Mouse (Mus musculus) right cerebral cortex, postnatal 36 days (tissue): ENCODE data around the gene Ndufc1.
"Not testable (repeated sequence)": the region's sequence is repeated elsewhere in the genome, so short reads cannot be mapped to it uniquely, and the experiment has no call there.

Source experiments
- DNase-seq, 2 experiments: peaks; one replicate each; pipeline ENCODE4 v3.0.0; 2022; ENCODE audit warnings: low spot score in 2 of 2, mixed read lengths in 1 of 2

Gene Ndufc1

DNA sequence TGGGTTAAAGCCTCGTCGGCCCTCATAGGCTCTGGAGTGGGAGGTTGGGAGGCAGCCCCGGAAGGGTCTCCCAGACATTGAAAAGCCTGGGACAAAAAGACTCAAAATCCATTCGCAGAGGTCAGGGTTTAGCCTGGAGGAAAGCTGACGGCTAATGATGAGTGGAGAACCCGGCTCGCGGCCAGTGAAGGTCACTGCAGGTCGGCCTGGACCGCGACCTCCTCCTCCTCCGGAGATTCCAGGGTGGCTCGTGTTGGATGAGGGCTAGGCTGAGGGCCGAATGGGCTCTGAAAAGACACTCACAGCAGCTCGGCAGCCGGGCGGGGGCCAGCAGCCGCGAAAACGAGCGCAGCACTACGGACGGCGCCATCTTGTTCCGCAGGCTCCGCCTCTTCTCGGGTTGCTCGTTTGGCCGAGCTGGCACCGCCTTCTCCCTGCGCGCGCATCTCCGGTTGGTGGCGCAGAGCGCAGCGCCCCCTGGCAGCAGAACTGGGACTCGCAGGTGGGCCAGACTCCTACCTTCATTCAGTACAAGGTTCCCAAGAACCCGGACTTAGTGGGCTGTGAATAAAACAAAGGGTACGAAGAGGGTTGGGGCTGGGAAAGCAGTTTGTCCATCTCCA is at the start of gene Ndufc1:
Ndufc1 (minus strand) TSS at position 428 of the 623 bp plus-strand sequence.
- peak; percentile 90 to 94 for DNase-seq

DNA sequence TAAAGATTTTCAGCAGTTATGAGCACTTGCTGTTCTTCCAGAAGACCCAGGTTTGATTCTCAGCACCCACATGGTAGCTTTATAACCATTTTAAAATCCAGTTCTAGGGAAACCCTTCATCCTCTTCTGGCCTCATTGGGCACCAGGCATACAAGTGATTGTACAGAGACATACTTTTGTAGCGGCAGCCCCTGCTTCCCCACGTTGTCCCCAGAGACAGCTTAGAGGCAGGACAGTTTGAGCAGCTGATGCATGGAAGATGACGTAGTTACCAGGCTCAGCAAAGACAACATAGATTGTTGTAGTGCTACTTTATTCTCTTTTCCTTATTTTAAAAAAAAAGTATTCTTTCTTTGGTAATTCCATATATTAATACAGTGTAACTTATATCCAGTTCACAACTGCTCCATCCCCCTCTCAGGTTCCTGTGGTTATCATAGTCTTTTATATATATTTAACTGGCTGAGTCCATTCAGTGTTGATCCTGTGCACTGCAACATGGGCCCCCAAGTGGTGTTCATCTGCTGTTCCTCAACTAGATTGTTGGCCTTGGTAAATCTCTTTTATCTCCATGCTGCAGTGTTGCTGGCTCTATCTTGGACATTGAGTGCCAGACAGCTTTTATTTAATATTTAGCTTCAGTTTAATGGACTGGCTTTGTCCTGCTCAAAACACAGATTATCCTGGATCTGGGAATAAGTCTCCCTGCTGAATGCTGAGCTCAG is 26.2 kb upstream of the Ndufc1 start:
- no peak for DNase-seq

DNA sequence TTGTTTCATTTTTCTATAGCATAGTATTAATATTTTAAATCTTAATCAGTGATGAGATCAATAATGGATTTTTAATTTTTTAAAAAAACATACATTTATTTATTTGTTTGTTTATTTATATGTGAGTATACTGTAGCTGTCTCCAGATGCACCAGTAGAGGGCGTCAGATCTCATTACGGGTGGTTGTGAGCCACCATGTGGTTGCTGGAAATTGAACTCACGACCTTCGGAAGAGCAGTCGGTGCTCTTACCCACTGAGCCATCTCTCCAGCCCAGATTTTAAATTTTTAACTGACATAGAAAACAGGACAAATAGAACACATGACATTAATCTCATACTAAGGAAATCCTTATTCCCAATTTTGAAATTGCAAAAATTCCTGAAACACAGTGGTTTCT is 25.6 kb upstream of the Ndufc1 start:
- not testable (repeated sequence) for DNase-seq

DNA sequence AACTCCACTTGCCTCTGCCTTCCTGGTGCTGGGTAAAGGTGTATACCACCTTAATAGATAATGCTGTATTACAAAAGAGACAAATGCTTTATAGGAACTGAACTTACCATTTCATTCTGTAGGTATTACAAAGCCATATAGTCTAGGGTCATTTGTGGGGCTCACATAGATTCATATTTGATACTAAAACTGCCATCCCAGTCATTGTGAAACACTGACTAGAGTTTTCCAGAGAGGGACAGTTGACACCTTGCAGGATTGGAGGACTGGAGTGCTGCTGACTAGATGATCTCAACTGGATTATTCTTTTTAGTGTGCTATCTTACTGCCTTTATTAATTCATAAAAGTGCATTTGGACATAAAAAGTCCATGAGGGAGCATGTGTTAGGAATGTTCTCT is 16.6 kb upstream of the Ndufc1 start:
- no peak for DNase-seq

DNA sequence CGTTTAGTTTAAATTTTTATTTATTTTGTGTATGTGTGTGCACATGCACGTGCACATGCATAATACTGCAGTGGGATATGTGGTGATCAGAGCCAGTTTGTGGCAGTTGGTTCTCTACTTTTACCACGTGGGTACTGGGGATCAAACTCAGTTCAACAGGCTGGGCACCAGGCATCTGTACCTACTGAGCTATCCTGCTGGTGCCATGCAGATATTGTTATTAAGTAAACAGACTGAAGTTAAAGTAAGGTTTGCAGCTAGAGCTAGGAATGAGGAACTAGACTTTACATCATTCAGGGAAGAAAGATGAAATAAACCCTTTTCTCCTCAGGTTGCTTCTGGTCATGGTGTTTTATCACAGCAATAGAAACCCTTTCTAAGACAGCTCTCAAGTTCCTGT is 13.1 kb upstream of the Ndufc1 start:
- no peak for DNase-seq

DNA sequence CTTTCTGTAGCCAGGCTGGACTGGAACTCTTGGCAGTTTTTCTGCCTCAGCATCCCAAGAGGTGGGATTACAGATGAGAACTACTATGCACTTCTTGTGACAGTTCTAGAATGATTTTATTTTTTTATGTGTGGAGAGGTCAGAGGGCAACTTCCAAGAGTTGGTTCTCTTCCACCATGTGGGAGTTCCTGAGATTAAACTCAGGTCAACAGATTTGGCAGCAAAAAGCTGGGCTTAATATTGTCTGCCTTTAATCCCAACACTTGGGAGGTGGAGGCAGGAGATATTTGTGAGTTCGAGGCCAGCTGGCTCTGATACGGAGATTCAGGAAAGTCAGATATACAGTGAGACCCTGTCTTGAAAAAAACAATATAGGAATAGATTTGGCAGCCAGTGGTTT is 9.2 kb upstream of the Ndufc1 start:
- no peak for DNase-seq

DNA sequence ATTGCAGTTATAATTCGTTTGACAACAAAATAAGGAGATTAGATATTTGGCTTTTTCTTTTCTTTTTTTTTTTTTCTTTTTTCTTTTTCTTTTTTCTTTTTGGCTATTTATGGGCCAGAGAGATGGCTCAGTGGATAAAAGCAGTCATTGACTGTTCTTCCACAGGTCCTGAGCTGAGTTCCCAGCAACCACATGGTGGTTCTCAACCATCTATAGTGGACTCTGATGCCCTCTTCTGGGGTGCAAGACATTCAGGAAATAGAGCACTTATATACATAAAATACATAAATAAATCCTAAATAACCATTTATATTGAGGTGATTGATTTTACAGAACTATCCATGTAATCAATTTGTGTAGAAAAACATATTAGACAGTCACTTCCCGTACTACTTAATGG is 8.7 kb upstream of the Ndufc1 start:
- no peak for DNase-seq

DNA sequence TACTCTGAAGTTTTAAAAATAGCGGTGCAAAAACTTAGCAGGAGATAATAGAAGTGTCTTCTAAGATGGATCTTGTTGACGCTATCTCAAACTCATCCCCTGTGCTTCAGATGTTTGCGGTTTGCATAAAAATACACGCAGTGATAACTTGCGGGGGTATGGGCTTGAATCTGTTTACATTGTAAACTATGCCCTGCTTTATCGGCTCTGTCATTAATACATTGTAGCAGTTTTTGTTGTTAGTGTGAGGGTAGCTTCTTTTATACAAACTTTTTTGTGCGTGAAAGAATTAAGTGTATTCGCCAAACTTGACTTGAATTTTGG is 8.3 kb upstream of the Ndufc1 start:
- DNase-seq, result no peak

DNA sequence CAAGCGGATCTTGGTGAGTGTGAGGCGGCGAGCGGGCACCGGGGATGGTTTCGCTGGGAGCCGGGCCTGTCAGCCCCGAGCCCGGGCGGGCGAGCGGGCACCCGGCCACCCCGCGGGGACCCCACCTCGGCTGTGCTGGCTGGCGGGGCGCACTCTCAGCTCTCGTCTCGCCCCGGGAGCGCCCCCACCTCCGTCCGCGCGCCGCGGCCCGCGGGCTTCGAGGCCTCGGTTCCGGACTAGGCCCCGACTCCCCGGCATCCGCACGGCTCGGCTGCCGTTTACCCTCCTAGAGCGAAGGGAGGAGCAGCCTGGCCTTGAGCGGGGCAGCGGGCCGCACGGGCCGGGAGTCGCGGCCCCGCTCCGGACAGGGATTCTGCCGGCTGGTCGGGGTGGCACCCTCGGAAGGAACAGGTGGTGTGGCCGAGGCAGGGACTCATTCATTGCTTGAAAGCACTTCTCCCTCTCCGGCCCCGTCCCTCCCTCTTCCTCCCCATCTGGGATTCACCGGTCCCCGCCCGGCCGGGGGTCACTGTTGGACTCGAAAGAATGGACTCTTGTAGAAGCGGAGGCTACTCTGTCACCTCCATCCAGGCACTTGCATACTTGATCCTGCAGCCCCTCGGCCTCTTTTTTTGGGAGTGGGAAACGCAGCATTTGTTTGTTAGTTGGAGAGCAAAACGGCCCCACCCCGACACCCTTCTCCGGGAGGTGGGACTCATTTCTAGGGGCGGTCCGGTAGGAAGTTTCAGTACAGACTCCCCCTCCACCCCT is 7.8 kb upstream of the Ndufc1 start:
- peak in 1 of 2 experiments; percentile 23 for DNase-seq

DNA sequence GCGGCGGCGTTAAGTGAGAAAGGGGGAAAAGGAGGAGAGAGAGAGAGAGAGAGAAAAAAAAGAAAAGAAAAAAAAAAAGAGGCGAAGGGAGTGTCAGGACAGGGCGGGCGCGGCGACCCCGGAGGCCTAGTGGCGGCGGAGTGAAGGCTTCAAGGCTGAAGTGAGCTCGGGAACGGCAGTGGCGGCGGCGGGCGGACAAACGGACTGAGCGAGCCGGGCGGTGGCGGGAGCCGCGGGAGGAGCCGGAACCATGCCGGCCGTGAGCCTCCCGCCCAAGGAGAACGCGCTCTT is 7.2 kb upstream of the Ndufc1 start:
- no peak for DNase-seq

DNA sequence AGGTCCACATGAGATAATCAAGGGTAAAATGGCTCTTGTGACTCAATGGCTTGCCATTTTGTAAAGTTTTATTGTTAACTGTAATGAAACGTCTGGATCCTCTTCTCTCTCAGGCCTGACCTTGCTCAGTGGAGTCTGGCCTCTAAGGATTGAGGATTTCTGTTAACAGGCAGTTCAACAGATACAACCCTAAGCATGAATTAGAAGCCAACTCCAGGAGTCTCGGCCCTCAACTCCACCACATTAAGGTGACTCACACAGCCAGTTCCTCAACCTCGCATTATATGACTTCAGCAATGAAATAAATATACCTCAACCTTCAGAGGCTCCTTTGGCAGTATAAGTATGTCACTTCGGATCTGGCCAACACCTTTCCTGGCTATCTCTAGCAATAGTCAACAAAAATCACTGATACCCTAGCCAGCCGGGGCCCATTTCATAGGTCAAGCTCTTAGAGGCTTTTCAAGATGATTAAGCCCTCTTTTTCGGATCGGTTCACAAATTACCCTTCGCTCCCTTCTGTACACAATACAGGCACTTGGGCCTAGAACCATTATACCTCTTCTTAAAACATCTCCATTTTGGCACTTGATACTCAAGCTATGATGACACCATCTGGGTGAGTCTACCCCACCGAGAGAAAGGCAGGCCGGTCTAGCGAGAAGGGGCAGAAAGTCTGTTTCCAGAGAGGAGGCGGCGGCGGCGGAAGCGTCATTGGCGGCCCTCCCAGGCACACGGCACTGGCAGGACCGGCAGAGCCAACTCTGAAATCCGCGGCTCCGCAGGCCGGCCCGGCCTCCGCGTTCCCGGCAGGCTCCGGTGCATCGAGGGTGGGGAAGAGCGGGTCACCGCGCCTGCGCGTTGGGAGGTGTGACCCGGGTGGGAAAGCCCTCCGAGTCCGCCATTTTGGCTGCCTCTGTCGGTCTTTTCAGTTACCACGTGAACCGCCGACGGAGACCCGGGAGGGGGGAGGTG is 6.6 kb upstream of the Ndufc1 start, which contains the start of gene Naa15:
Naa15 (plus strand) TSS at position 51 of the 975 bp plus-strand sequence.
- peak; percentile 94 to 95 for DNase-seq

DNA sequence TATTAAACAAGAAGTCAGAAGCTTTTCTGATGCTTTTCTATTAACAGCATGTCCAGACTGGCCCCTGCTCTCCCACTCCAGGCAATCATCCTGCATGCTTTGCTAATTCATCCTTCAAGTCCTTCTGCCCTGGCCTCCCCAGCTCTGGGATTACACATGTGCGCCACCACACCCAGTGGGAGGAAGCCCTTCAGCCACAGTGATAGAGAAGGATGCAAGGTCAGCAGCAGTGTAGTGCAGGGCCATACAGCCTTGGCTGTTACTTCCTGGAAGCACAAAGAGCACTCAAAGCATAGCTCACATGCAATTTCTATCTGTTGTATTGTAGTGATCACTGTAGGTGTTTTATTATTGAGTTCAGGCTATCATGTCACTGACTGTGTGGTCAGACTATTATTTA is 4.5 kb upstream of the Ndufc1 start:
- DNase-seq, result no peak

DNA sequence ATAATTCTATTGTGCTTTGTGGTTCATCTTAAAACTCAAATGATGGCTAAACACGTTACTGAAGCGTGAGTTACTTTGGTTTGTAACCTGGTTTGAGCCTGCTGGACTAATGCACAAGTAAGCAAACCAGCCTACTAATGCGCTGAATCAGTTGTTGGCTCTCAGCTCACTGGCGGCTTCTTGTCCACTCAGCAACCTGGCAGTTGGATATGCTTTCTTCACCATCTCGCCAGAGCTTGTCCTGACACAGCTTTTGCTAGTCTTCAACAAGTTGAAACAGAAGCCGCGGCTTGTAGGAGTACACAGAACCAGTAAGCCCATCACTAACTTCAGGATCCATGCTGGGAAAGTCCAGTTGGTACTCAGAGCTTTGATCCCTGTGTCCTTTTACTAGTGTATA is 3.7 kb upstream of the Ndufc1 start:
- DNase-seq, result no peak

DNA sequence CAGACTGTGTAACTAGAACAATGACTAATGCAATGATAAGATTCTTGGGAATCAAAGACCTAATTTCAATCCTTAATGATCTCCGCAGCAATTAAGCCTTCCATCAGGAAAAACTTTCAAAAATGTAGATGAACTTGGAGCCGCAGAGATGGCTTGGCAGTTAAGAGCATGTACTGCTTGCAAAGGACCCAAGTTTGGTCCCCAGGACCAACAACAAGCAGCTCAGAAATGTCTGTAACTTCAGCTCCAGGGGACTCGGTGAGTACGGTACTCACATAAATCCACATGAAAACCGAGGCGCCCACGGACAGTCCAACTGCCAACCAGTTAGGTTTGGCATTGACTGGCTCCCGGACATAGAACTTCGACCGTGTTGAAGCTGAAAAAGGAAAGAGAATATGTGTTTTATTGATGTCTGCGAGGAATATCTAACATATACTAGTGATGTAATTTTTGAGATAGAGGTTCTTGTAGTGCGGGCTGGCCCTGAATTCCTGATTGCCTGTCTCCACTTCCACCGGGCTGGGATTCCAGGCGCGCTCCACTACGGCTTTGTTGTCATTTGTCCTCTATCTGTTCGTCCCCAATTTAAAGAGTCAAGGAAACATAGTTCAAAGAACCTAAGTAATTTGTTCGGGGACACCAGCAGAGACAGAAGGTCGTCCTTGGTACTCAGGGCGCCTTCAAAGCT is 773 bp downstream of the Ndufc1 start:
- no peak for DNase-seq

DNA sequence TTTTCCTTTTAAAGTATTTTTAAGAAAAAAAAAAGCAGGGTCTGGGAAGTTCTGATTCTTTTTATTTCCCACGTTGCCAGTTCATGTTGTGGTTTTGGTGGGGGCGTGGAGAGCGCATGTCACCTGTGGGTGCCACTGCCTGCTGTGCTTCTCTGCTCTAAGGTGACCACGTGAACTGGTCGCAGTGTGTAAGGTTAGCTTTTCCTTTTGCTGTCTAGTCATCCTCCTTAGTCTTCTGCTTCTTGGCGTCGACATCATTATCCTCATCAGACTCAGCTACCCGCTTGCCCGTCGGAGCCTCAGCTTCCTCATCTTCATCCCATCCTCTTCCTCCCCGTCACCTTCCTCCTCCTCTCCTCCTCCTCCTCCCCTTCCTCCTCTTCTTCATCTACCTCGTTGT is 6.2 kb downstream of the Ndufc1 start:
- no peak for DNase-seq

DNA sequence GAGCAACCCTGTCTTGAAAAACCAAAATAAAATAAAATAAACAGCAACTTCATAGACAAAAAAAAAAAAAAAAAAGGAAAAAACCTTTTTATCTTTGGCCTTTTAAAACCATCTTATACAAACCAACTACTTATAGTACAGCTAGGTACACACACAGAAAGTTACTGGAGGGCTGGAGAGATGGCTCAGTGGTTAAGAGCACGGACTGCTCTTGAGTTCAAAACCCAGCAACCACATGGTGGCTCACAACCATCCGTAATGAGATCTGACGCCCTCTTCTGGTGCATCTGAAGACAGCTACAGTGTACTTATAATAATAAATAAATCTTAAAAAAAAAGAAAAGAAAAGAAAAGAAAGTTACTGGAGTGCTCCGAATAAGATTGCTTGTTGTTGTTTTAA is 6.7 kb downstream of the Ndufc1 start:
- DNase-seq, result not testable (repeated sequence)

DNA sequence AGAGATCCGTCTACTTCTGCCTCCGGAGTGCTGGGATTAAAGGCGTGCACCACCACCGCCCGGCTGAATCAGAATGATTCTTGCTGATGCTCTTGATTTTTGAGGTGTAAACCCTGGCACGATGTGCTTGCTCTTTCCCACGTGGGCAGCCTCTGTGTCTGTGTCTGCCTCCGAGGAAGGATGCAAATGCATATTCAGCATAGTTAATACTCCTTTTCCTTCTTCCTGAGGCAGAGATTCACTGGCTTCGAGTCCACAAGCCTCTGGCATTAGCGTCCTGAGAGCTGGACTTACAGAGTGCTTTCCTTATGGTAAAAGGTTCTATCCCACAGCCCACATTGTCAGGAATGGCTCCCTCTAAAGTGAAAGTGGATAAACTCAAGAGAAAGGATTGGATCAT is 8.1 kb downstream of the Ndufc1 start:
- no peak for DNase-seq

DNA sequence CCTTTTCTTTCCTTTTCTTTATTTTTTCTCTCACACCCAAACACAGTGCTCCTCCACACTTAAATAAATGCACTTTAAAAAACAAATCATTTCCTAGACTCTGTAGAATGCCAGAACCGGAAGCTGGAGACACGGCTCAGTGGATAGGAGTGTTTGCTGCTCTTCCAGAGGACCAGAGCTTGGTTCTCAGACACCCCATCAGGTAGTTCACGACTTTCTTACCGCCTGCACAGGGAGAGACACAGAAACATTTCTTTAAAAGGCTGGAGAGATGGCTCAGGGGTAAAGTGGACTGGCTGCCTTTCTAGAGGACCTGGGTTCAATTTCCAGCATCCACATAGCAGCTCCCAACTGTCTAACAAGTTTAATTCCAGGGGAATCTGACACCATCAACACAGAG is 9.3 kb downstream of the Ndufc1 start:
- DNase-seq, result no peak

DNA sequence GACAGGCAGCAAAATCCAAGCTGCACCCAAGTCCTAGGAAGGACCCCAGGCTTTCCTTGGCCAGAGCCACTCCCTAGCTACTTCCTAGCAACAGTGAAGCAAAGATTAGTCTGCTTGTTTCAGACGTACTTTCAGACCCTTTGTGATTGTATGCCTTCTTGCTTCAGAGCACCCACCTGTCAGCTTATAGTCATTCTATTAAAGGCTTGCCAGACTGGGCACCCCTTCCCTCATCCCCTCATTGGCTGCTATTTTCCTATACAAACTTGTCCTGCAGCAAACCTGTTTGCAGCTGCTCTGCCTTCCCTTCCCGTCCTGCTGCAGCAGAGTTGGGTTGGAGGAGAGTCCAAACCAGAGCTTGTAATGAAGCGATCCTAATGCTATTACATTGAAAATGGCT is 10.1 kb downstream of the Ndufc1 start:
- DNase-seq, result no peak

DNA sequence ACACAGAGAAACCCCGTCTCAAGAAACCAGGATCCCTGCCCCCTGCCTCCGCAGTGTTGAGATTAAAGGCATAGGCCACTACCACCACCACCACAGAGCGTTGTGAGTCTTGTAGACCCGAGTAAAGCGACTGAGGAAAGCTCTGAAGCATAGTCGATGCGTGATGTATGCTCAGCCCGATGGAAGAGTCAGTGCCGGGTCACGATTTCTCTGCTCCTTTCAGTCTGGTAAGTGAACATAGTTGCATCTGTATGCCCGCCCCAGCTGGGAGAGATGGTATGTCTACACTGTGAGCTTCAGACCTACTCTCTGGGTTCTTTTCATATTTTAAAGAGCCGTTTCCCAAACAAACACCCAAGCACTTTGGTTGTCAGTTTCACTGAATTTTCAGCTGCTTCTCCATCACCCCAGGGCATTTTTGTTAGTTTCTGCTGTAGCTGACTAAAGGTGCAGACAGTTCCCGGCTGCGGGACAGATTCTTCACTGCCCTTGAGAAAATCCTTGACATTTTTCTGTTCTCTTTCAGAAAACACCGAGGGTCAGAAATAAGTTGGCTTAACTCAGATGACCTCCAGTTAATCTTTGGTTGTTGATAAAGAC is 11.0 kb downstream of the Ndufc1 start:
- no peak for DNase-seq
